ENCODE assay signal across 7 mouse cellular contexts in the genomic region with DNA sequence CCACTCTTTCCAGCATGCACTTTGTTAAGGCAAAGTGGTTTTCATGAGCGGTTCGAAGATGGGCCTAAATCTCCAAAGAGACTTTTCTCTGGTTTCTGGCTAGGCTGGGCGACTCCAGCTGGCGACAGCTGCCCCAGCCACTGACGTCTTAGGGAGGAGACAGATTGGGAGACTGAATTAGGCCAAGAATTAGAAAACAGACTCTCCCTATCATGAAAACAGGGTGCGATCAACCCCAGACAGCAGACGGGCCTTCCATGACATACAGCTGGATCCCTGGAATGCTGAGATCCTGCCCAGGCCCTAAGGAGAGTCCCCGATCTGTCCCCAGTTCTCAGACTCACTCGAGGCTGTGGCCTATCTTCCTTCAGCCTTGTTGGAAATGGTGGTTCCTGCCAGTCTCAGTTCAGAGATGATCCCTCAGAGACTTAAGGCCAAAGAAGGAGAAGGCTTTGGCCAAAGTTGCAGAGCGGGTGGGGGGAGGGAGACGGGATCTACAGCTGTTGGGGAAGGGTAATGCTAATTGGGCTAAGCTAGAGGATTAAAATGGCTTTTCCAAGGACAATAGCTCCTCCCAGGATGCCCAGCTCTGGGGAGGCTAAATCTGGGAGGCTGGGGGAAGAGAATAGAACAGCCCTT. TPM values are rescaled to one million over a fixed set of nuclear protein-coding genes. Genes with fewer than 3 reads are reported as not detected.
DNase-seq lines count a peak whose midpoint lies in the region; ATAC-seq lines count a peak whose summit lies in the region.

No protein-coding gene starts in this region.

- peak; percentile 33 for DNase-seq in urinary bladder, postnatal 25 days (ENCODE audit: low spot score)
- DNase-seq in urinary bladder, postnatal 10 days (ENCODE audit: low spot score), result no peak
- peak; percentile 62 to 63 for DNase-seq in heart, postnatal 36 days
- no peak for DNase-seq in frontal cortex, postnatal 25 days (ENCODE audit: low spot score in 2 of 2)
- DNase-seq in frontal cortex, postnatal 10 days (ENCODE audit: low spot score in 2 of 2), result no peak

- 25% methylated on average over 11 of the region's 11 CpGs for WGBS in lung, embryonic 15.5 days

- no peak overlapping the region for H3K4me3 ChIP-seq in lung, embryonic 15.5 days

- H3K9me3 ChIP-seq in lung, embryonic 15.5 days, result no peaks in the 10 kb centered on the region

- no peak overlapping the region; the same call in 1 of the 2 replicates for H3K4me2 ChIP-seq in lung, embryonic 15.5 days

- ATAC-seq in lung, embryonic 15.5 days (ENCODE audit: borderline replicate concordance, extremely low read depth, low FRiP score, low TSS enrichment), result peak; percentile 29; the same call in 1 of the 2 replicates
- ATAC-seq in monocyte, adult 5-6 weeks (replicated peaks; ENCODE audit: insufficient number of reproducible peaks, low FRiP score, low TSS enrichment, poor library complexity, severe bottlenecking), result no peak

- intact Hi-C loops in heart, postnatal 36 days (cut with DNase I), result no loop called here

- H3K4me1 ChIP-seq in lung, embryonic 15.5 days, result peaks cover 13% of the 10 kb centered on the region

- H3K27ac ChIP-seq in lung, embryonic 15.5 days, result peak overlapping the region; percentile 79

- no peaks in the 10 kb centered on the region for H3K36me3 ChIP-seq in lung, embryonic 15.5 days

- no peak overlapping the region for H3K9ac ChIP-seq in lung, embryonic 15.5 days

- no peaks in the 10 kb centered on the region for H3K27me3 ChIP-seq in lung, embryonic 15.5 days

RNA-seq across cellular contexts. Expression of a gene that starts 2.6 kb away (rescaled TPM):
- total RNA-seq in heart, postnatal 36 days (2021), result not detected
- 0.16 TPM in 1 of 2 replicates, not detected in the other for polyA plus RNA-seq in lung, embryonic 15.5 days (2015; fragmentation: Nextera tagmentation; extraction: Ambion mirVana)
- total RNA-seq in monocyte, adult 5-6 weeks (2017), result 0.87 TPM in 1 of 3 replicates, not detected in the others

RNA-seq across cellular contexts. Expression of a gene that starts 46.1 kb away (rescaled TPM):
- 10 to 100 TPM; 27.5 to 32.3 TPM for total RNA-seq in heart, postnatal 36 days (2021)
- polyA plus RNA-seq in lung, embryonic 15.5 days (2015; fragmentation: Nextera tagmentation; extraction: Ambion mirVana), result 78.0 and 80.1 TPM in 2 replicates
- 72.7 to 88.8 TPM (median 87.7 TPM) in 3 replicates for total RNA-seq in monocyte, adult 5-6 weeks (2017)

Comparison
In these comparisons a context has a peak if more than half of its experiments do, and no peak if none do; other contexts are left out.
1. DNase-seq: peak in urinary bladder, postnatal 25 days (single experiment) and heart, postnatal 36 days (2 of 2); none in urinary bladder, postnatal 10 days (single experiment), frontal cortex, postnatal 25 days (0 of 2) and frontal cortex, postnatal 10 days (0 of 2).